Mouse (Mus musculus) neutrophil, adult 65 days (primary cell): ENCODE results near the gene Tacc3. TPM values are rescaled to one million over a fixed set of nuclear protein-coding genes. Genes with fewer than 3 reads are reported as not detected.

Experiments
- total RNA-seq: library from RNA; stranded (reverse); gene quantifications from 2 replicates; pipeline ENCODE4 v1.2.4, GENCODE M21; 2023

Tacc3 gene
- 60.0 and 66.8 TPM in 2 replicates for total RNA-seq

GRCm38 (mm10) chr5:33657787-33658663 lies at the start of gene Tacc3, which contains the start of gene Tmem129:
TSS of gene Tacc3 (plus strand) at chr5:33658128.
TSS of gene Tmem129 (minus strand) at chr5:33658416.

GRCm38 (mm10) chr5:33629301-33629987 lies 28.5 kb upstream of the Tacc3 start, which contains the start of the genes Fam53a and Gm9903:
TSS of gene Fam53a (minus strand) at chr5:33629635.
TSS of gene Gm9903 (plus strand) at chr5:33629925.

GRCm38 (mm10) chr5:33651921-33652782 lies 5.8 kb upstream of the Tacc3 start, which contains the start of gene Slbp:
TSS of gene Slbp (minus strand) at chr5:33652574.

GRCm38 (mm10) chr5:33721541-33722265 lies 63.8 kb downstream of the Tacc3 start, which contains the start of gene Fgfr3:
TSS of gene Fgfr3 (plus strand) at chr5:33721674.

Other genes starting within 250 kb of the Tacc3 start
- gene Nkx1-1, start 224.2 kb upstream of the Tacc3 start, total RNA-seq: not detected in 2 replicates
- 5.5 and 6.4 TPM in 2 replicates for gene Fam53a, start 28.5 kb upstream of the Tacc3 start, total RNA-seq
- not detected in 2 replicates for gene Gm9903, start 28.2 kb upstream of the Tacc3 start, total RNA-seq
- 84.9 and 98.5 TPM in 2 replicates for gene Slbp, start 5.6 kb upstream of the Tacc3 start, total RNA-seq
- 5.7 and 8.0 TPM in 2 replicates for gene Tmem129, start 288 bp downstream of the Tacc3 start, total RNA-seq
- 0.41 TPM in 1 of 2 replicates, not detected in the other for gene Fgfr3, start 63.5 kb downstream of the Tacc3 start, total RNA-seq
- 31.1 and 42.5 TPM in 2 replicates for gene Letm1, start 124.7 kb downstream of the Tacc3 start, total RNA-seq
- 52.8 and 71.2 TPM in 2 replicates for gene Nsd2, start 162.6 kb downstream of the Tacc3 start, total RNA-seq